Comparison of ENCODE assay signal across 8 mouse cellular contexts in the genomic region with DNA sequence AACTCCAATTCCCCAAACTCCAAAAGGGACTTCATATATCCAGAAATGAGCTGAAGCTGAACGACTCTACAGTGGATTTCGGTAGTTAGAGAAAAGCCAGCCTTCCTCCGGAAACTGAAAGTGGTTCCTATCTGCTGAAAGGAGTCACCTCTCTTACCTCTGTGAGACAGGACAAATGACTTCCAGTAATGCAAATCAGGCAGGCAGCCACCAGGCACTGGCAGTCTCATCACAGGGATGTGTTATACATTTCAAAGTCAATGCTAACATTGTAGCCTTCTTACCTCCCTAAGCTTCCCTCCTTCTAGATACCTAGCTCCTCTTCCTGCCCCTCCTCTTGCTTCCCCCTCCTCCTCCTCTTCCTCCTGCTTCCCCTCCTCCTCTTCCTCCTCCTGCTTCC.
"Had no signal": no experiment of that assay in that cellular context is flagged by ENCODE, and none has a peak within 500 bp of the region (broad histone marks: within the 10 kb centered on the region; RNA-seq: fewer than 3 reads in every experiment).

No protein-coding gene starts in this region.

- DNase-seq: lung, adult 18-20 months; lung, embryonic 14.5 days; lung, postnatal 10 days; lung, postnatal 4 days; right cerebral cortex, postnatal 14 days; thymus, adult 18-20 months; thymus, postnatal 14 days; thymus, postnatal 36 days had no signal
